Mouse (Mus musculus) midbrain, postnatal 0 days (tissue): ENCODE measurements around the gene Ets2. TPM values are rescaled to one million over a fixed set of nuclear protein-coding genes. Genes with fewer than 3 reads are reported as not detected.
A peak's percentile ranks its signal among the peaks of the same experiment; 100 is the strongest.

Experiments
- ATAC-seq: fragments of 200-750 bp; cut with Nextera tagmentation; 2 replicates; pipeline ENCODE4 v1.8.0; 2017; ENCODE audit warnings: moderate number of reproducible peaks, mild to moderate bottlenecking, moderate TSS enrichment, moderate library complexity; ENCODE audit not compliant: low FRiP score
- DNase-seq: peaks from one replicate; pipeline ENCODE4 v3.0.0-alpha.2; 2015; ENCODE audit warnings: low spot score
- H3K27ac ChIP-seq: fragments of 300-500 bp; sonication (generic); 2 replicates; pipeline ENCODE4 v1.5.1; 2014; ENCODE audit warnings: low read depth, mild to moderate bottlenecking, low read length, mixed read lengths
- H3K27me3 ChIP-seq: fragments of 300-500 bp; sonication (generic); 2 replicates; pipeline ENCODE4 v1.6.1; 2014; ENCODE audit warnings: low read length, control low read depth, mixed read lengths; ENCODE audit not compliant: insufficient read depth
- H3K36me3 ChIP-seq: fragments of 300-500 bp; sonication (generic); 2 replicates; pipeline ENCODE4 v1.6.1; 2014; ENCODE audit warnings: low read length, control low read depth, mixed read lengths; ENCODE audit not compliant: insufficient read depth
- H3K4me1 ChIP-seq: fragments of 300-500 bp; sonication (generic); 2 replicates; pipeline ENCODE4 v1.6.1; 2014; ENCODE audit warnings: mild to moderate bottlenecking, control low read depth, antibody characterized with exemption, low read length, mixed read lengths; ENCODE audit not compliant: insufficient read depth
- H3K4me2 ChIP-seq: fragments of 300-500 bp; sonication (generic); 2 replicates; pipeline ENCODE4 v1.6.1; 2014; ENCODE audit warnings: low read depth, mild to moderate bottlenecking, low read length, mixed read lengths; ENCODE audit not compliant: poor library complexity, severe bottlenecking
- H3K4me3 ChIP-seq: fragments of 300-500 bp; sonication (generic); 2 replicates; pipeline ENCODE4 v1.5.1; 2014; ENCODE audit warnings: low read depth, mild to moderate bottlenecking, low read length, moderate library complexity
- H3K9ac ChIP-seq: fragments of 300-500 bp; sonication (generic); replicated peaks from 2 replicates; pipeline ENCODE4 v1.6.1; 2014; ENCODE audit warnings: mild to moderate bottlenecking, low read length, moderate library complexity, mixed read lengths; ENCODE audit not compliant: poor library complexity, severe bottlenecking
- H3K9me3 ChIP-seq: fragments of 300-500 bp; sonication (generic); 2 replicates; pipeline ENCODE4 v1.6.1; 2016; ENCODE audit warnings: low read length, control low read depth
- CTCF ChIP-seq: IDR thresholded peaks from 2 replicates; pipeline ENCODE4 v1.5.1; 2016; ENCODE audit warnings: antibody characterized with exemption, mild to moderate bottlenecking
- WGBS: fragments of 180-500 bp; shearing (Covaris S2); extraction: QIAGEN DNeasy Blood & Tissue Kit; methylation state at CpG from one replicate; pipeline ENCODE4 v1.1.7; 2014; 5-methylcytosine and 5-hydroxymethylcytosine counted together
- polyA plus RNA-seq: library from polyadenylated mRNA; unstranded; fragments of >200 nt; fragmentation: Nextera tagmentation; extraction: Ambion mirVana; gene quantifications from 2 replicates; pipeline ENCODE4 v1.2.1, GENCODE M21; 2015
- total RNA-seq: library from RNA; depleted of rRNA; stranded (reverse); fragments of >200 nt; gene quantifications from 2 replicates; pipeline ENCODE4 v1.2.3, GENCODE M21; 2014; rRNA removed

The Ets2 gene
- total RNA-seq (19.0 and 21.9 TPM in 2 replicates), polyA plus RNA-seq (15.9 and 16.5 TPM in 2 replicates)

DNA sequence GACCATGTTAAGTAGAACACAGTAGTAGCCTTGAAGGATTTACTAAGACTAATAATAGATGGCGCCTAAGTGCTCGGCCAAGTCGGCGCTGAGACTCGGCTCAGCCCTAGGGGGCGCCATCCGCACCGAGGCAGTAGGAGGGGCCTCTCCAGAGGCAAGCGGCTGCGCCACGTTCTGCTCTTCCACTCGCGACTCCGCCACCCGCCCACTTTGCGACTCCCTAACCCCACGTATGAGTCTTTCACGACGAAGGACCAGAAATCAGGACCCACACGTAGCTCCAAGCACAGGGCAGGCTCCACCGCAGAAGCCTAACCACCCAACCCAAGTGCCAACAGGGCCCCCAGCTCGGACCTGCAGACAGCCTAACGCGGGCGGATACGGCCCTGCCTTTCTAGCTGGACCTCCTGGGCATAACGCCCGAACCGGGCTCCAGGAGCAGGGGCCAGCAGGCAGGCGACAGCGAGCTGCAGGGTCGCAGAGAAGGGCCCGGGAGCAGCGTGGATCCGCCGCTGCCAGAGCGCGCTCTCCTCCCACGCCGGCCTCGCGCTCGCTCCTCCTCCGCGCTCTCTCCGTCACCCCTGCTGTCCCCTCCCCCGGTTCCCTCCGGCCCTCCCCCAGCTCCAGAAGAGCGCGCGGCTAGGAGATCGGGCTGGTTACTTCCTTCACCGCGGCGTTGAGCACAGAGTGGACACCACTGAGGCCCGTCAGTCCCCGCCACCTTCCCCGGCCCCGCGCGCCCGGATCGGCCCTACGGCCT, at the start of gene Ets2:
Ets2 (plus strand) TSS at position 274 of the 760 bp plus-strand sequence.
- peak; percentile 89 for TF ChIP-seq CTCF
- DNase-seq (peak; percentile 94), ATAC-seq (peak; percentile 92)
- H3K27ac ChIP-seq: peak within 1 kb of the TSS; percentile 95
- H3K36me3 ChIP-seq: no peaks in the 10 kb centered on the region
- peak within 1 kb of the TSS; percentile 95 for H3K4me3 ChIP-seq
- under 1% methylated on average over 56 of the region's 64 CpGs for WGBS
- peak within 1 kb of the TSS; percentile 97 for H3K9ac ChIP-seq
- H3K4me2 ChIP-seq: peak within 1 kb of the TSS; percentile 84
- peaks cover 19% of the 10 kb centered on the region for H3K4me1 ChIP-seq
- H3K9me3 ChIP-seq: no peaks in the 10 kb centered on the region
- no peaks in the 10 kb centered on the region for H3K27me3 ChIP-seq

DNA sequence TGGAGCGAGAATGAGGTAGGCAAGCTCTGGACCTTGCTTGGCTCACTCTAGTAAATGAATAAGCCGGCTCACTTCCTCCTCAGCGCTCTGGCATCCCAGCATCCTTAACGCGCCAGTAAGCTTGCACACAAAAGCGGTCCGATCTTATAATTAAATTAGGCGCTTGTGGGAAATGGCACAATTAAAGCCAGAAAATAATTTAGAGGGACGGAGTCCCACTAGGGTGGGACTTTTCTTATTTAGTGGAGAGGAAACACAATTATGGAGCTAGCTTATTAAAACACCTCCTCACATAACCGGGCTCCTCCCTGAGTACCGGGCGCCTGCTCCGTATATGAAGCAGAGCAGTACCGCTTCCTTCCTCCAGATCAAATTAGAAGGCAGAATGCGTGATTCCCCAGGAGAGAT, 47.7 kb upstream of the Ets2 start:
- H3K4me1 ChIP-seq: no peaks in the 10 kb centered on the region
- WGBS: 67% methylated on average over 15 of the region's 15 CpGs
- H3K9ac ChIP-seq: no peak overlapping the region
- H3K27me3 ChIP-seq: no peaks in the 10 kb centered on the region
- no peak for TF ChIP-seq CTCF
- DNase-seq (peak; percentile 77), ATAC-seq (no peak)
- H3K4me2 ChIP-seq: 0 out of 2 replicates have a peak overlapping the region, but pooled peaks have one; percentile 4
- no peak overlapping the region for H3K4me3 ChIP-seq
- H3K36me3 ChIP-seq: no peaks in the 10 kb centered on the region
- H3K27ac ChIP-seq: no peak overlapping the region
- H3K9me3 ChIP-seq: no peaks in the 10 kb centered on the region

DNA sequence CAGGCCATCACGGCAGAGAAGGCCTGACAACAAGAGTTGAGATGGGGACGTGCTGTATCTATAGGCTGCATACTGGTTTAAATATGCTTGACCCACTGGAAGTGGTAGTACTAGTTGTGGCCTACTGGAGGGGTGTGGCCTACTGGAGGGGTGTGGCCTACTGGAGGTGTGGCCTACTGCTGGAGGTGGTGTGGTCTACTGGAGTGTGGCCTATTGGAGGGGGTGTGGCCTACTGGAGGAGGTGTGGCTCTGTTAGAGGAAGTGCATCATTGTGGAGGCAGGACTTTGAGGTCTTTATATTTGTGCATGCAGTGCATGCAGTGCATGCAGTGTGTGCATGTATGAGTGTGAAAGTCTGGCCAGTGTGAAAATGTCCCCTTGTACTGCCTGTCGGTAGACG, 45.3 kb upstream of the Ets2 start:
- H3K9ac ChIP-seq: no peak overlapping the region
- H3K27me3 ChIP-seq: no peaks in the 10 kb centered on the region
- no peak overlapping the region for H3K4me3 ChIP-seq
- no peak overlapping the region for H3K4me2 ChIP-seq
- 92% methylated on average over 4 of the region's 4 CpGs for WGBS
- no peaks in the 10 kb centered on the region for H3K36me3 ChIP-seq
- no peaks in the 10 kb centered on the region for H3K4me1 ChIP-seq
- ATAC-seq: no peak
- DNase-seq: no peak
- H3K27ac ChIP-seq: no peak overlapping the region
- no peaks in the 10 kb centered on the region for H3K9me3 ChIP-seq
- no peak for TF ChIP-seq CTCF

DNA sequence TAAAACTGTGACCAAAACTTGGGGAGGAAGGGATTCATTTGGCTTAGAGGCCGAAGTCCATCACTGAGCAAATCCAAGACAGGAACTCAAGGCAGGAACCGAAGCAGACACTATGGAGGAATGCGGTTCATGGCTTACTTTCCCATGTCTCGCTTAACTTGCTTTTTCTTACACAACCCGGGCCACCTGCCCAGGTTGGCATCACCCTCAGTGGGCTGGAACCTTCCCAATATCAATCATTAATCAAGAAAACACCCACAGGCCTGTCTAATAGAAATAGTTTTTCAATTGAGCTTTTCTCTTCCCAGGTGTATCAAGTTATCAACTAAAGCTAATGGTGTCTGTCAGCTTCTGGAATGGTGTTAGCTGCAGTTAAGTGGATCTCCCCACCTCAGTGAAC, 44.7 kb upstream of the Ets2 start:
- Histone ChIP-seq H3K4me2 (no peak overlapping the region), H3K36me3 (no peaks in the 10 kb centered on the region), H3K9ac (no peak overlapping the region), H3K4me1 (no peaks in the 10 kb centered on the region), H3K9me3 (no peaks in the 10 kb centered on the region), H3K27me3 (no peaks in the 10 kb centered on the region), H3K4me3 (no peak overlapping the region), H3K27ac (no peak overlapping the region)
- ATAC-seq: no peak
- no peak for TF ChIP-seq CTCF
- 90% methylated on average over 5 of the region's 5 CpGs for WGBS
- DNase-seq: no peak

DNA sequence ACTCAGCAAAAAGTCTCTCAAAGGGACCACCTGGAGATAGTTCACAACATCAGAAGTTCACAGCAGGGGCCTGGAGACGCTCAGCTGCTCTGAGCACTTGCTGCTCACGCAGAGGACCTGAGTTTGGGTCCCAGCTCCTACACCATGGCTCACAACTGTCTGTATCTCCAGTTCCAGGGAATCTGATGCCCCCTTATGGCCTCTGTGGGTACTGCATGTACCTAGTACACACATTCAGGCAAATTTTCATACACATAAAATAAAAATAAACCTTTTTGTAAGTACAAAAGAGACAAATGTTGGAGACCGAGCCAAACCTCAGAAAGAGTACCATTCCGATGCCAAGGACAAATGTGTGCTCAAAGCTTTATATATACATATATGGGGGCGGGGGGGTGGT, 44.1 kb upstream of the Ets2 start:
- Histone ChIP-seq H3K27me3 (no peaks in the 10 kb centered on the region), H3K4me2 (no peak overlapping the region), H3K36me3 (no peaks in the 10 kb centered on the region), H3K27ac (no peak overlapping the region), H3K4me1 (no peaks in the 10 kb centered on the region), H3K4me3 (no peak overlapping the region), H3K9me3 (no peaks in the 10 kb centered on the region), H3K9ac (no peak overlapping the region)
- WGBS: 92% methylated on average over 5 of the region's 5 CpGs
- DNase-seq: no peak
- 0 out of 2 replicates have a peak, but pooled peaks have one; percentile 11 for TF ChIP-seq CTCF
- no peak for ATAC-seq

DNA sequence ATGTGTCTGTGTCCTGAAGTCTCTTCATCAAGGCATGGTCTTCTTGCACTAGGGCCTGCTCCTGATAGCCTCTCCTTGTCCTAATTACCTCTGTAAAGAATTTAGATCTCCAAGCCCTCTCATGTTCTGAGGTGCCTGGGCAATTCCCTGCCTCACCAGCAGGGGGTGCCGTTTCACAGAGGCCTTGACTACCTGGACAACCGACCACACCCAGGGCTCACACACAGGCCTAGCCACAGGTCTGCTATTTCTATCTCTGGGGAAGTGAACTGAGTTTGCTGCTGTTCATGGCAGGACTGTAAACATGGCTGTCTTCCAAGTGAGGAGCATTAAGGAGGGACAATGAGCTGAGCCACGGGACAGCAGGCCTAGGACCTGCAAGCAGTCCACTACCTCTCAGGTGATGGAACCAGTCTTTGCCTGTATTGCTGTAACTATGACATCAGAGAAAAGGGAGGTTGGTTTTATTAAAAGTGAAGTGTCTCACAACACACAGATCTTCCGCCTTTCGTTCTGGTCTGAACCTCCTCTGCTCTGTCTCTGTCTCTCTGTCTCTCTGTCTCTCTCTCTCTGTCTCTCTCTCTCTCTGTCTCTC, 42.9 kb upstream of the Ets2 start:
- no peak overlapping the region for H3K4me2 ChIP-seq
- ATAC-seq (no peak), DNase-seq (no peak)
- H3K27ac ChIP-seq: no peak overlapping the region
- H3K27me3 ChIP-seq: no peaks in the 10 kb centered on the region
- TF ChIP-seq CTCF: peak; percentile 51
- no peaks in the 10 kb centered on the region for H3K36me3 ChIP-seq
- no peaks in the 10 kb centered on the region for H3K4me1 ChIP-seq
- no peak overlapping the region for H3K9ac ChIP-seq
- WGBS: 61% methylated on average over 5 of the region's 5 CpGs
- no peak overlapping the region for H3K4me3 ChIP-seq
- no peaks in the 10 kb centered on the region for H3K9me3 ChIP-seq
